Mouse (Mus musculus) testis, postnatal 10 days (tissue): Measurements from ENCODE around the gene Vamp3.
A peak's percentile ranks its signal among the peaks of the same experiment; 100 is the strongest.

ENCODE experiments used
- DNase-seq: peaks from one replicate; pipeline ENCODE4 v3.0.0; 2021; ENCODE audit warnings: low spot score

The Vamp3 gene

GRCm38 (mm10) chr4:151057347-151058321, at the start of gene Vamp3:
Vamp3 (minus strand) TSS chr4:151057963.
- peak; percentile 100 for DNase-seq

GRCm38 (mm10) chr4:151106468-151106867, 48.7 kb upstream of the Vamp3 start:
- no peak for DNase-seq

- DNase-seq, result no peak
Measured at GRCm38 (mm10) chr4:151105886-151106285, 48.1 kb upstream of the Vamp3 start.

GRCm38 (mm10) chr4:151104147-151104546, 46.4 kb upstream of the Vamp3 start:
- DNase-seq, result no peak

GRCm38 (mm10) chr4:151103646-151104045, 45.9 kb upstream of the Vamp3 start:
- no peak for DNase-seq

GRCm38 (mm10) chr4:151097104-151097438, 39.3 kb upstream of the Vamp3 start:
- no peak for DNase-seq

GRCm38 (mm10) chr4:151096334-151097103, 38.8 kb upstream of the Vamp3 start:
- DNase-seq, result no peak

- peak; percentile 63 for DNase-seq
Measured at GRCm38 (mm10) chr4:151095207-151095606, 37.4 kb upstream of the Vamp3 start.

GRCm38 (mm10) chr4:151089270-151089669, 31.5 kb upstream of the Vamp3 start, which contains the start of gene Gm13090:
Gm13090 (plus strand) TSS chr4:151089570.
- no peak for DNase-seq

GRCm38 (mm10) chr4:151088819-151089218, 31.1 kb upstream of the Vamp3 start:
- no peak for DNase-seq

- DNase-seq, result no peak
Measured at GRCm38 (mm10) chr4:151087358-151087757, 29.6 kb upstream of the Vamp3 start.

GRCm38 (mm10) chr4:151083027-151083426, 25.3 kb upstream of the Vamp3 start:
- no peak for DNase-seq

GRCm38 (mm10) chr4:151081977-151082376, 24.2 kb upstream of the Vamp3 start:
- no peak for DNase-seq

GRCm38 (mm10) chr4:151081355-151081754, 23.6 kb upstream of the Vamp3 start:
- no peak for DNase-seq

GRCm38 (mm10) chr4:151074817-151075216, 17.1 kb upstream of the Vamp3 start:
- DNase-seq, result no peak

GRCm38 (mm10) chr4:151073108-151073744, 15.5 kb upstream of the Vamp3 start:
- DNase-seq, result peak; percentile 88

- DNase-seq, result no peak
Measured at GRCm38 (mm10) chr4:151070962-151071361, 13.2 kb upstream of the Vamp3 start.

- DNase-seq, result no peak
Measured at GRCm38 (mm10) chr4:151068751-151069150, 11.0 kb upstream of the Vamp3 start.

- DNase-seq, result no peak
Measured at GRCm38 (mm10) chr4:151059566-151059965, 1.8 kb upstream of the Vamp3 start.

GRCm38 (mm10) chr4:151058634-151059033, 871 bp upstream of the Vamp3 start:
- DNase-seq, result no peak

- DNase-seq, result no peak
Measured at GRCm38 (mm10) chr4:151051162-151051561, 6.6 kb downstream of the Vamp3 start.

- no peak for DNase-seq
Measured at GRCm38 (mm10) chr4:151046524-151046923, 11.2 kb downstream of the Vamp3 start.
